Mouse (Mus musculus): Measurements from ENCODE around the gene Pi4ka. TPM values are rescaled to one million over a fixed set of nuclear protein-coding genes. Genes with fewer than 3 reads are reported as not detected.

Gene Pi4ka
- polyA plus RNA-seq, 1 experiment from 2014 or later = 15.5 TPM

- no peak for TF ChIP-seq CTCF (IDR thresholded peaks at IDR 0.05; ENCODE audit: low read depth)
- TF ChIP-seq EP300 (optimal IDR thresholded peaks at IDR 0.05) = no peak
- Histone ChIP-seq H3K27me3 (ENCODE audit: control insufficient read depth, insufficient read depth, low read length) (no peaks in the 10 kb centered on the region), H3K27ac (replicated peaks) (no peak overlapping the region), H3K9me3 (ENCODE audit: control insufficient read depth, low read length) (no peaks in the 10 kb centered on the region), H3K36me3 (ENCODE audit: control insufficient read depth, insufficient read depth, low read length) (no peaks in the 10 kb centered on the region; the same call in 1 of the 2 replicates), H3K4me1 (replicated peaks; ENCODE audit: control insufficient read depth, insufficient read depth) (no peaks in the 10 kb centered on the region), H3K4me3 (ENCODE audit: low read depth, low read length) (no peak overlapping the region), H3K9ac (ENCODE audit: low read length) (no peak overlapping the region), H3K4me2 (replicated peaks; ENCODE audit: low read depth) (no peak overlapping the region)
- 91% methylated on average over 5 of the region's 5 CpGs for WGBS
- DNase-seq (ENCODE audit: low spot score) (no peak), ATAC-seq (ENCODE audit: low FRiP score, low TSS enrichment) (no peak)
These were observed 74.3 kb downstream of the Pi4ka start for GRCm38 (mm10) chr16:17331855-17332254.

DNA sequence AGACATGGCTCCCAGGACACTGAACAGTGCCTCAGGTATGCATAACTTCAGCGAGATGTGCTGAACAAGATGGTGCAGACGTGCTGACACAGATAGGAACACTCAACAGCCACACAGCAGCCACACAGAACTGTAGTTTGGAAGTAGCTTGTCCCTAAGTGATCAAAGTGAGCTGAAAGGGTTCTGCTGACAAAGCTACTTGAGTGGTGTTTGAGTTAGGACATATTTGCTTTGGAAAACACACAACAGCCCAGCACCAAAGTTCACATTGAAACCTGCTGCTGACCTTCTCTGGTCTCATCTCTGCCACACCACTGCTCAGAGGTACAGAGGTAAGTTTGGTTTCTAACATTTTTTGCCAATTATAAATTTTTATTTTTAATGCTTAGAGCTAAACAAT lies 75.0 kb downstream of the Pi4ka start, which contains the start of gene Serpind1:
TSS of gene Serpind1 (plus strand) at position 256 of the 400 bp plus-strand sequence.
- Histone ChIP-seq H3K9ac (ENCODE audit: low read length) (no peak within 1 kb of the TSS), H3K4me3 (ENCODE audit: low read depth, low read length) (no peak within 1 kb of the TSS), H3K27ac (replicated peaks) (no peak within 1 kb of the TSS), H3K27me3 (ENCODE audit: control insufficient read depth, insufficient read depth, low read length) (no peaks in the 10 kb centered on the region), H3K36me3 (ENCODE audit: control insufficient read depth, insufficient read depth, low read length) (no peaks in the 10 kb centered on the region), H3K9me3 (ENCODE audit: control insufficient read depth, low read length) (no peaks in the 10 kb centered on the region), H3K4me2 (replicated peaks; ENCODE audit: low read depth) (no peak within 1 kb of the TSS), H3K4me1 (replicated peaks; ENCODE audit: control insufficient read depth, insufficient read depth) (no peaks in the 10 kb centered on the region)
- WGBS = 54% methylated on average over 2 of the region's 2 CpGs
- TF ChIP-seq EP300 (optimal IDR thresholded peaks at IDR 0.05) (no peak), CTCF (IDR thresholded peaks at IDR 0.05; ENCODE audit: low read depth) (no peak)
- no peak for ATAC-seq (ENCODE audit: low FRiP score, low TSS enrichment)
- DNase-seq (ENCODE audit: low spot score) = no peak

GRCm38 (mm10) chr16:17329848-17330570 lies 76.1 kb downstream of the Pi4ka start:
- TF ChIP-seq EP300 (optimal IDR thresholded peaks at IDR 0.05) (no peak), CTCF (IDR thresholded peaks at IDR 0.05; ENCODE audit: low read depth) (no peak)
- Histone ChIP-seq H3K4me1 (replicated peaks; ENCODE audit: control insufficient read depth, insufficient read depth) (no peaks in the 10 kb centered on the region), H3K36me3 (ENCODE audit: control insufficient read depth, insufficient read depth, low read length) (peaks cover under 1% of the 10 kb centered on the region; the same call in 1 of the 2 replicates), H3K27me3 (ENCODE audit: control insufficient read depth, insufficient read depth, low read length) (no peaks in the 10 kb centered on the region), H3K9ac (ENCODE audit: low read length) (no peak overlapping the region), H3K4me3 (ENCODE audit: low read depth, low read length) (no peak overlapping the region), H3K9me3 (ENCODE audit: control insufficient read depth, low read length) (no peaks in the 10 kb centered on the region), H3K27ac (replicated peaks) (no peak overlapping the region), H3K4me2 (replicated peaks; ENCODE audit: low read depth) (no peak overlapping the region)
- ATAC-seq (ENCODE audit: low FRiP score, low TSS enrichment) (no peak), DNase-seq (ENCODE audit: low spot score) (no peak)
- WGBS = 100% methylated on average over 1 of the region's 1 CpGs

DNA sequence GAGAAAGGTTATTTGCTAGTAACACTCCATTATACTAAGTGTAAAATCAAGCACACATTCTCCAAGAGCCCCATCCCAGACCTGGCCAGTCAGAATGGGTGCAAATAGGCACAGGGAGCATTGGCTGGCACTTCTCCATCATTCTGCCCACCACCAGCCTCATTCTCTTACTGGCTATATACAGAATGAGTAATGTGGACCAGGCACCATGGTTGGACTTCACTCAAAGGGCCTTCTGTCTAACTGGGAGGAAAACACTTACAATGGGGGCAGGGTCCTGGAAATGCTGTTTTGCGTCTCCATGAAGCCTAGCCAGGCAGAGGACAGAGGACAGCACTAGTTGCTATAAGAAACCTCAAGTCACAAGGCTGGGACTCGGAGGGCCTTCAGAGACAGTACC lies 80.0 kb downstream of the Pi4ka start:
- 91% methylated on average over 2 of the region's 2 CpGs for WGBS
- no peaks in the 10 kb centered on the region for H3K4me1 ChIP-seq (replicated peaks; ENCODE audit: control insufficient read depth, insufficient read depth)
- no peak for DNase-seq (ENCODE audit: low spot score)
- no peaks in the 10 kb centered on the region for H3K27me3 ChIP-seq (ENCODE audit: control insufficient read depth, insufficient read depth, low read length)
- no peak for TF ChIP-seq EP300 (optimal IDR thresholded peaks at IDR 0.05)
- no peak overlapping the region for H3K4me2 ChIP-seq (replicated peaks; ENCODE audit: low read depth)
- H3K9ac ChIP-seq (ENCODE audit: low read length) = no peak overlapping the region
- ATAC-seq (ENCODE audit: low FRiP score, low TSS enrichment) = no peak
- H3K27ac ChIP-seq (replicated peaks) = no peak overlapping the region
- H3K9me3 ChIP-seq (ENCODE audit: control insufficient read depth, low read length) = no peaks in the 10 kb centered on the region
- no peak overlapping the region for H3K4me3 ChIP-seq (ENCODE audit: low read depth, low read length)
- H3K36me3 ChIP-seq (ENCODE audit: control insufficient read depth, insufficient read depth, low read length) = peaks cover 9% of the 10 kb centered on the region

- Histone ChIP-seq H3K9me3 (ENCODE audit: control insufficient read depth, low read length) (no peaks in the 10 kb centered on the region), H3K27ac (replicated peaks) (no peak overlapping the region), H3K27me3 (ENCODE audit: control insufficient read depth, insufficient read depth, low read length) (no peaks in the 10 kb centered on the region), H3K9ac (ENCODE audit: low read length) (no peak overlapping the region), H3K4me3 (ENCODE audit: low read depth, low read length) (no peak overlapping the region), H3K36me3 (ENCODE audit: control insufficient read depth, insufficient read depth, low read length) (peaks cover 9% of the 10 kb centered on the region), H3K4me1 (replicated peaks; ENCODE audit: control insufficient read depth, insufficient read depth) (no peaks in the 10 kb centered on the region), H3K4me2 (replicated peaks; ENCODE audit: low read depth) (no peak overlapping the region)
- ATAC-seq (ENCODE audit: low FRiP score, low TSS enrichment) (no peak), DNase-seq (ENCODE audit: low spot score) (no peak)
- WGBS = 84% methylated on average over 5 of the region's 5 CpGs
- no peak for TF ChIP-seq CTCF (IDR thresholded peaks at IDR 0.05; ENCODE audit: low read depth)
- no peak for TF ChIP-seq EP300 (optimal IDR thresholded peaks at IDR 0.05)
These were observed 81.4 kb downstream of the Pi4ka start for GRCm38 (mm10) chr16:17324745-17325144.

DNA sequence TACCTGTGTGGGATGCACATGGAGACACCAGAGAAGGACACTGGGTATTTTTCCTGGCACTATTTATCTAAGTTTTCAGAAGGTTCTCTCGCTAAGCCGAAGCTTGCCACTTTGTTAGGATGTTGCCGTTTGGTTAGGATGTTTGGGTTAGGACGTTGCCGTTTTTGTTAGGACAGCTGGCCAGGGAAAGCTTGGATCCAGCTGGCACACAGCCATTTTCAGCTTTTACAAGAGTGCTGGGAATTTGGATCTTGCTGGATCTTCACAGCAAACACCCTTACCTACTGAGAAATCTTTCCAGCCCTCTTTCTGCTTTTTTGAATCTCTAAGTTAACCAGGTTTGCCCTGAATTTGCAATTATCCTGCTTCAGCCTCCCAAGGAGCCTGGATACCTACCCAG lies 84.6 kb downstream of the Pi4ka start:
- peaks cover 13% of the 10 kb centered on the region for H3K36me3 ChIP-seq (ENCODE audit: control insufficient read depth, insufficient read depth, low read length)
- WGBS = 35% methylated on average over 5 of the region's 5 CpGs
- no peak for DNase-seq (ENCODE audit: low spot score)

More for the DNA sequence above, 84.6 kb downstream of the Pi4ka start:
- Histone ChIP-seq H3K27ac (replicated peaks) (no peak overlapping the region), H3K4me3 (ENCODE audit: low read depth, low read length) (no peak overlapping the region), H3K4me1 (replicated peaks; ENCODE audit: control insufficient read depth, insufficient read depth) (no peaks in the 10 kb centered on the region), H3K9ac (ENCODE audit: low read length) (no peak overlapping the region), H3K9me3 (ENCODE audit: control insufficient read depth, low read length) (no peaks in the 10 kb centered on the region), H3K27me3 (ENCODE audit: control insufficient read depth, insufficient read depth, low read length) (no peaks in the 10 kb centered on the region), H3K4me2 (replicated peaks; ENCODE audit: low read depth) (no peak overlapping the region)
- ATAC-seq (ENCODE audit: low FRiP score, low TSS enrichment) = no peak
- TF ChIP-seq EP300 (optimal IDR thresholded peaks at IDR 0.05) (no peak), CTCF (IDR thresholded peaks at IDR 0.05; ENCODE audit: low read depth) (no peak)

Measured in stomach, postnatal 0 days (tissue).